In genomic region chr5:112254282-112254806, GRCm38 (mm10) we compare ENCODE assay signal across 8 mouse cellular contexts. TPM values are rescaled to one million over a fixed set of nuclear protein-coding genes. Genes with fewer than 3 reads are reported as not detected.
DNase-seq lines count a peak whose midpoint lies in the region; ATAC-seq lines count a peak whose summit lies in the region.

No protein-coding gene starts in this region.

- DNase-seq in layer of hippocampus, adult 11-12 months (ENCODE audit: low spot score) = peak; percentile 65
- DNase-seq in layer of hippocampus, adult 9-10 months (ENCODE audit: low spot score) = no peak
- peak; percentile 73 to 76 for DNase-seq in adrenal gland, adult 18-20 months (ENCODE audit: low spot score in 2 of 2)
- DNase-seq in lung, postnatal 4 days = peak; percentile 30 to 65

- H3K4me3 ChIP-seq in forebrain, embryonic 16.5 days (replicated peaks; ENCODE audit: low read length) = no peak overlapping the region
- no peak overlapping the region for H3K4me3 ChIP-seq in midbrain, embryonic 16.5 days (ENCODE audit: low read depth, low read length)

- peak; percentile 57; the same call in 1 of the 2 replicates for ATAC-seq in forebrain, embryonic 16.5 days
- ATAC-seq in hematopoietic stem cell, adult 5-6 weeks (replicated peaks in 1 of 2; ENCODE audit: insufficient read depth in 1 of 2, low FRiP score in 2 of 2, low TSS enrichment in 1 of 2, low read depth in 1 of 2, poor library complexity in 2 of 2, severe bottlenecking in 2 of 2) = peak; percentile 54 to 62
- no peak for ATAC-seq in inflammation-experienced regulatory T-cells, adult 6 months
- no peak; the same call in 1 of the 2 replicates for ATAC-seq in midbrain, embryonic 16.5 days

- no peak overlapping the region for H3K27ac ChIP-seq in forebrain, embryonic 16.5 days (ENCODE audit: low read length)
- no peak overlapping the region for H3K27ac ChIP-seq in midbrain, embryonic 16.5 days (ENCODE audit: low read length)

- no peaks in the 10 kb centered on the region for H3K27me3 ChIP-seq in forebrain, embryonic 16.5 days (replicated peaks; ENCODE audit: control insufficient read depth, insufficient read depth, low read length)
- no peaks in the 10 kb centered on the region for H3K27me3 ChIP-seq in midbrain, embryonic 16.5 days (ENCODE audit: control insufficient read depth, insufficient read depth, low read depth, low read length)

- H3K4me2 ChIP-seq in forebrain, embryonic 16.5 days (ENCODE audit: low read length) = no peak overlapping the region
- no peak overlapping the region for H3K4me2 ChIP-seq in midbrain, embryonic 16.5 days (ENCODE audit: low read length)

- 33% methylated on average over 7 of the region's 7 CpGs for WGBS in forebrain, embryonic 16.5 days
- 65% methylated on average over 7 of the region's 7 CpGs for WGBS in midbrain, embryonic 16.5 days

- no peaks in the 10 kb centered on the region for H3K9me3 ChIP-seq in forebrain, embryonic 16.5 days (ENCODE audit: control insufficient read depth, low read length)
- no peaks in the 10 kb centered on the region for H3K9me3 ChIP-seq in midbrain, embryonic 16.5 days (replicated peaks; ENCODE audit: control insufficient read depth, low read length, poor library complexity, severe bottlenecking)

- H3K36me3 ChIP-seq in forebrain, embryonic 16.5 days (ENCODE audit: control insufficient read depth, insufficient read depth) = no peaks in the 10 kb centered on the region
- no peaks in the 10 kb centered on the region for H3K36me3 ChIP-seq in midbrain, embryonic 16.5 days (ENCODE audit: control insufficient read depth, insufficient read depth, low read length)

- H3K4me1 ChIP-seq in forebrain, embryonic 16.5 days (replicated peaks; ENCODE audit: control insufficient read depth, insufficient read depth, low read length) = peaks cover 13% of the 10 kb centered on the region; the same call in 1 of the 2 replicates
- H3K4me1 ChIP-seq in midbrain, embryonic 16.5 days (ENCODE audit: control insufficient read depth, insufficient read depth, low read length) = peaks cover 4% of the 10 kb centered on the region; the same call in 1 of the 2 replicates

- no peak overlapping the region for H3K9ac ChIP-seq in forebrain, embryonic 16.5 days (replicated peaks; ENCODE audit: low read depth, low read length)
- no peak overlapping the region for H3K9ac ChIP-seq in midbrain, embryonic 16.5 days (ENCODE audit: low read depth, low read length)

RNA-seq across cellular contexts. Expression of gene Crybb1, which starts 1.3 kb away (rescaled TPM):
- total RNA-seq in adrenal gland, adult 18-20 months (2021) = 1 to 10 TPM; 3.2 to 3.3 TPM
- 4.6 and 5.8 TPM in 2 replicates for polyA plus RNA-seq in forebrain, embryonic 16.5 days (2015; fragmentation: Nextera tagmentation; extraction: Ambion mirVana)
- not detected in 2 replicates for total RNA-seq in hematopoietic stem cell, adult 5-6 weeks (2017)
- polyA plus RNA-seq in inflammation-experienced regulatory T-cells, adult 6 months (2017; shearing (Covaris generic)) = under 1 TPM in 1 of 3 experiments, not detected in 2; 0.97 TPM
- polyA plus RNA-seq in midbrain, embryonic 16.5 days (2015; fragmentation: Nextera tagmentation; extraction: Ambion mirVana) = 5.1 and 5.8 TPM in 2 replicates

RNA-seq across cellular contexts. Expression of gene Cryba4, which starts 2.0 kb away (rescaled TPM):
- total RNA-seq in adrenal gland, adult 18-20 months (2021) = 100 to 1,000 TPM in 1 of 2 experiments, 10 to 100 TPM in 1; 95.8 to 126 TPM
- 0.75 and 1.4 TPM in 2 replicates for polyA plus RNA-seq in forebrain, embryonic 16.5 days (2015; fragmentation: Nextera tagmentation; extraction: Ambion mirVana)
- total RNA-seq in hematopoietic stem cell, adult 5-6 weeks (2017) = 0.63 TPM in 1 of 2 replicates, not detected in the other
- polyA plus RNA-seq in inflammation-experienced regulatory T-cells, adult 6 months (2017; shearing (Covaris generic)) = 1 to 10 TPM in 1 of 3 experiments, under 1 TPM in 1, not detected in 1; 0.56 to 1.3 TPM
- polyA plus RNA-seq in midbrain, embryonic 16.5 days (2015; fragmentation: Nextera tagmentation; extraction: Ambion mirVana) = 1.0 and 1.6 TPM in 2 replicates

RNA-seq across cellular contexts. Expression of gene Tpst2, which starts 22.1 kb away (rescaled TPM):
- total RNA-seq in adrenal gland, adult 18-20 months (2021) = 100 to 1,000 TPM; 208 to 233 TPM
- polyA plus RNA-seq in forebrain, embryonic 16.5 days (2015; fragmentation: Nextera tagmentation; extraction: Ambion mirVana) = 27.9 and 30.2 TPM in 2 replicates
- total RNA-seq in hematopoietic stem cell, adult 5-6 weeks (2017) = 41.9 and 56.8 TPM in 2 replicates
- 100 to 1,000 TPM in 1 of 3 experiments, 10 to 100 TPM in 2; 59.1 to 111 (median 64.1) TPM for polyA plus RNA-seq in inflammation-experienced regulatory T-cells, adult 6 months (2017; shearing (Covaris generic))
- polyA plus RNA-seq in midbrain, embryonic 16.5 days (2015; fragmentation: Nextera tagmentation; extraction: Ambion mirVana) = 26.2 and 34.5 TPM in 2 replicates

Comparison
In these comparisons a context has a peak if more than half of its experiments do, and no peak if none do; other contexts are left out.
1. ATAC-seq: peak in forebrain, embryonic 16.5 days (single experiment) and hematopoietic stem cell, adult 5-6 weeks (2 of 2); none in inflammation-experienced regulatory T-cells, adult 6 months (single experiment) and midbrain, embryonic 16.5 days (single experiment).